Mouse (Mus musculus) left cerebral cortex, adult 18-20 months (tissue): ENCODE results near the gene Mill2. TPM values are rescaled to one million over a fixed set of nuclear protein-coding genes. Genes with fewer than 3 reads are reported as not detected.

ENCODE experiments used
- DNase-seq, 2 experiments: peaks; one replicate each; pipeline ENCODE4 v3.0.0; 2021 to 2022; ENCODE audit warnings: low spot score in 2 of 2, mixed read lengths in 1 of 2
- total RNA-seq, 2 experiments: library from RNA; stranded (reverse); gene quantifications; 2 replicates each; pipeline ENCODE4 v1.2.3; 2021

Gene Mill2
- total RNA-seq, 2 experiments from 2014 or later: 2.3 to 3.0 TPM

DNA sequence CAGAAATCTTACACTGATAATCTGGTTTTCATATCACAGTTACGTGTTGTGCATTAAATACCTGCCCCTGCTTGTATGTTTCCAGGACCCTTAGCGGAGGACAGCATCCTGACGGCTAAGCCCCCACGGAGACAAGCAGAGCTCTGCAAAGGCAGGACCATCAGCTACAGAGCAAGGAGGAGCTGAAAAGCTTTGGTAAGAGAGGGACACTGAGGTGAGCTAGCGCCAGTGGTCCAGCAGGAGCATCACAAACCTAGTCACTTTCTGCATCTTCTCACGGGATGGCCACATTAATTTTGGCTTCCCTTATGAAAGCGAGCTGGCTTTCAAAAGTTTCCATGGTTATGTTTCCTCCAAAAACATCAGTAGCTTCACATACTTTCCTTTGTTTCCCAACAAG, 33.0 kb downstream of the Mill2 start:
- DNase-seq: no peak

DNA sequence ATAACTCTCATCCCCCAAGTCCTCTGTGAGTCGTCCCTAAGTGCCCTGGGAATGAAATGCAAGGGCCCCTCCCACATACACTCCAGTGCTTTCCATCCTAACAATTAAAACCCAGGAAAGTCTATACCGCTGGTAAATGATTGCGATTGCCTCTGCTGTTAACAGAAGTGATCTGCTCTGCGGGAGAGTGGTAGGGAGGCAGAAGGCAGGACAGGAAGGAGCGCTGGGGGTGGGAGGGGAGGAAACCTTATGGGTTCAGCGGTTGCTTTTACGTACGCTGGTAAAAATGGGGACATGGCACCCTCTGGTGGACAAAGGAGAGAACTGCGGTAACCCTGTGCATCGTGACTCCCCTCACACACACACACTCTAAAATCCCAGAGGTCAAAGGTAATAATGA, 33.5 kb downstream of the Mill2 start:
- DNase-seq: peak; percentile 65 to 67

GRCm38 (mm10) chr7:18875372-18875771, 35.6 kb downstream of the Mill2 start:
- no peak for DNase-seq

GRCm38 (mm10) chr7:18878691-18879090, 38.9 kb downstream of the Mill2 start:
- no peak for DNase-seq

DNA sequence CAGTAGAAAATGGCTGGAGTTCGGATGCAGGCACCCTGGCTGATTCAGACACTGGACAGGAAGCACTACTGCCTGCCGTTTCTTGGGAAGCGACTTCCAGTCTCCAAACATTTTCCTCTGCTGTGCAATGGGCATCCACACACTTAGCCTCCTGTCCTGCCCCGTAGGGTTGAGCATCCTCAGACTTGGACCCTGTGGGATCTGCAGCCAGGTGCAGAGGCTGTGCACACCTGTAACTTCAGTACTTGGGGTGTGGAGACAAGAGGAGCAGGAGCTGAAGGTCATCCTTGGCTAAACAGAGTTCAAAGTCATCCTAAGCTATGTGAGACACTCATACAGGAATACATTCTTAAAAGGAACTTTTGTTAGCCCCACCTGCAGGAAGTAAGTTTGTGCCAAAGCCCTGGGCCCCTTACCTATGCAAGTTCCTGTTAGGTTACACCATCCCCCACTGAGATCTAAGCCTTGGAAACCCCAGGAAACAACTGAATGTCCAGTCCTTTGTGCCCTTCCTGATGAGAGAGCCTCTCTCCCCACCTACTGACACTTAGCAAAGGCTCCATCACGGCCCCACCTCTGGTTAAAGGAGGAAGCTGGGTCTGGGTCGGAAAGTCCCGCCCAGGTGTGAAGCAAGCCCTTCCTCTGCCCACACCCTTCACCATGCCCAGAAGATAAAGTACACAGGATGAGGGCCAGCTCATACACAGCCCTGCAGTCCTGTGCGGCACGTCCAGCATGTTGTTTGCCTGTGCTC, 44.4 kb downstream of the Mill2 start:
- no peak for DNase-seq

DNA sequence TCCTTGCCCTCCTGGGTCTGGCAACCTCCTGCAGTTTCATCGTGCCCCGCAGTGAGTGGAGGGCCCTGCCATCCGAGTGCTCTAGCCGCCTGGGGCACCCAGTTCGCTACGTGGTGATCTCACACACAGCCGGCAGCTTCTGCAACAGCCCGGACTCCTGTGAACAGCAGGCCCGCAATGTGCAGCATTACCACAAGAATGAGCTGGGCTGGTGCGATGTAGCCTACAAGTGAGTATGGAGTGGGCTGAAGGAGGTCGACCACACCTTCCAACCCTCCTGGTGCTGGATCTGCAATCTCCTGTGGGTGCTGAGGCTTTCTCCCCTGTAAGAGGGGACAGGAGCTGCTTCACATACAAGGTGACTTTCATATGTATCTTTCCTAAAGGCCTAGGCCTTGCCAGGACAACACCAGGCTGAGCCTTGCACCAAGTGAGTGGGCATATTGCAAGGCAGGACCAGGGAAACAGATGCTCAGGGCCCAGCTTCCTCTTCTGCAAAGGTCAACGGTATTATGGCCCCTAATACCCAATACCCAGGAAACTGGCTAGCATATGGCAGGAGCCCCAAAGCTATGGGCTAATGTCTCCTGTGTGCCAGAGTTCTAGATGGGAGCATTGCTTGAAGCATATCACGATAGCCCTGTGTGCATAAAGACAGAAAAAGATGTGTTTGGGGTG, 45.1 kb downstream of the Mill2 start:
- DNase-seq: no peak

GRCm38 (mm10) chr7:18886963-18887362, 47.2 kb downstream of the Mill2 start:
- no peak for DNase-seq

GRCm38 (mm10) chr7:18890848-18891247, 51.1 kb downstream of the Mill2 start:
- DNase-seq: no peak

GRCm38 (mm10) chr7:18891872-18892599, 52.3 kb downstream of the Mill2 start:
- DNase-seq: peak; percentile 93 to 95

- no peak for DNase-seq
Measured at GRCm38 (mm10) chr7:18893009-18893408, 53.2 kb downstream of the Mill2 start.

- peak; percentile 53 to 54 for DNase-seq
Measured at GRCm38 (mm10) chr7:18893651-18894430, 54.1 kb downstream of the Mill2 start.

DNA sequence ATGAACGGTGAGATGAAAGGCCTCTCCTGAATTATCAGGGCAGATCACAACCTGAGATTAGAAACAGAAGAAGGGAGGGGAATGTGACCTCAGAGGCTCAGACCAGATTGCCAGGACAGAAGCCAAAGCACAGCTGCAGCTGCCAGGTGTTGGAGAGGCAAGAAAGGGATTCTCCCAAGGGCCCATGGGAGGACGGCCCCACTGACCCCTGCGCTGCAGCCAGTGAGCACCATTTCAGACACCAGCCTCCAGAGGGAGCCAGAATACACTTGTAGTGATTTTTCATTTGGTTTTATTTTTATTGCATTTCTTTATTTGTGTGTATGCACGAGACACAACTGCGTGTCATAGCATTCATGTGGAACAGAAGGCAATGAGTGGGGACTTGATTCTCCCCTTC, 56.8 kb downstream of the Mill2 start:
- DNase-seq: peak; percentile 48 to 58

GRCm38 (mm10) chr7:18900513-18900912, 60.7 kb downstream of the Mill2 start:
- no peak for DNase-seq

DNA sequence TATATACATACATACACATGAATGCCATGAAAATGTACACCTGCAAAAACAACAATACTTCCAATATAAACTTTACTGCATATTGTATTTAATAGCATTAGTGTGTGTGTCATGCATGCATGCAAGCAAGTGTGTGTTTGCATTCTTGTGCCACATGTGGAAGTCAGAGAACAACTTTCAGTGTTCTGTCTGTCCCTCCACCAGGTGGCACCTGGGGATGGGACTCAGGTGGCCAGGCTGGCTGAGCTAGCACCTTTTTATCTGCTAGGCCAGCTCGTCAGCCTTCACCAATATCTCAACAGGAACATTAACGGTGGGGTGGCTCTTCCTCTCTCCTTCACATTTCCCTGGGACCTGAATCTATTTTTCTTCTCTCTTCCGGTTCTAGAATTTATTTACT, 62.7 kb downstream of the Mill2 start:
- DNase-seq: no peak

GRCm38 (mm10) chr7:18904971-18905370, 65.2 kb downstream of the Mill2 start:
- DNase-seq: no peak

DNA sequence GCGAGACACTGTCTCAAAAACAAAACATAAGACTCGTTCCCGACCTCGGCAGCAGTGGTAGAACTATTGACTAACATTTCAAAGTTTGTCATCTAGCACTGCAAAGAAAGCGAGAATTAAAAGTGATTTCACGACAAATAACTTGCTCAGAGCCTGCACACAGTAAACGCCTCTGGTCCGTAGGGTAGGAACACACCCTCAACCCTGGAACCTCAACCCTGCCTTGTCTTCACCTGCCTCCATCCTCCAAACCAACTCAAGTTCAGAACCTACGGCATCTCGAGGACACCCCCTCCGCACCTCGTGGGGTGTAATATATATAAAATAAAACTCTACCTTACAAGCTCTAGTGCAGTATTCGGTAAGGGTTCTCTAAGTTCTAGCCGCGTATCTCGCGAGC, 70.0 kb downstream of the Mill2 start:
- DNase-seq: no peak

DNA sequence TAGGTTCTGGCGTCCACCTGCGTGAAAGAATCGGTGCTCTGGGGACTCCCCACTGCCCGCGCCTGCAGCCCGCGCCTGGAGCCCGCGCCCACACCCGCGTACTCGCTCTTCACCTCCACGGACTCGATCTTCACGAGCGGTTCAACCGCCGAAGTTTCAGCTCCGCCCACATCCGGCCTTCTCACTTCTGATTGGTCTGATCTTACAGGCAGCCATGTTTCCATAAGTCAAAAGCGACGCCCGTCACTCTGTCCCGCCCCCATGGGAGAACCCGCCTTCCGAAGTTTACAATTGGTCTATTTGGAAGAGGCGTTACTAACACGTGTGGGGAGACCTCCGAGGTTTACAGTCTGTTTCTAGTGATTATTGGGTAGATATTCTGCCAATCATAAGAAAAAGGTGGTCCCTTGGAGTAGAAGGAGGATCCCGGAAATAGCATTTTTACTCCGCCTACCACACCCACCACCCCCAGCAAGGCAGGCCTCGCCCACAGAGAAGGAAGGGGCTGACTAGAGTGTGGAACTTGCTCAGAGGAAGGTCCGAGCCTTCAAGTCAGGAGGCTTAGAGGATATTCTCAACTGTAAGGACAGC, 70.6 kb downstream of the Mill2 start, which contains the start of gene Ccdc61:
Ccdc61 (minus strand) TSS at position 175 of the 591 bp plus-strand sequence.
- DNase-seq: peak; percentile 94 to 97
